Mouse (Mus musculus) CH12F3 (cell line): ENCODE measurements around the gene Thbs1.
"Not testable (repeated sequence)": the region's sequence is repeated elsewhere in the genome, so short reads cannot be mapped to it uniquely, and the experiment has no call there.

Experiments used
- in situ Hi-C: fragments of 300-500 bp; cut with MboI; formaldehyde crosslinking; loops from 2 replicates; pipeline ENCODE4 v1.14.3; 2020; ENCODE audit warnings: low sequenced_read_pairs

Thbs1 gene

GRCm38 (mm10) chr2:118141651-118142050 lies 30.0 kb downstream of the Thbs1 start:
- in situ Hi-C loops = no loop called here

GRCm38 (mm10) chr2:118147749-118148148 lies 36.1 kb downstream of the Thbs1 start:
- in situ Hi-C loops = not testable (repeated sequence)

GRCm38 (mm10) chr2:118148321-118149142 lies 36.9 kb downstream of the Thbs1 start:
- in situ Hi-C loops = no loop called here

- in situ Hi-C loops = no loop called here
Measured at GRCm38 (mm10) chr2:118149855-118150563, 38.3 kb downstream of the Thbs1 start.

- in situ Hi-C loops = no loop called here
Measured at GRCm38 (mm10) chr2:118158095-118158494, 46.4 kb downstream of the Thbs1 start.

- in situ Hi-C loops = no loop called here
Measured at GRCm38 (mm10) chr2:118159126-118159525, 47.5 kb downstream of the Thbs1 start.

GRCm38 (mm10) chr2:118160547-118160946 lies 48.9 kb downstream of the Thbs1 start:
- in situ Hi-C loops = no loop called here

- in situ Hi-C loops = no loop called here
Measured at GRCm38 (mm10) chr2:118160991-118161390, 49.3 kb downstream of the Thbs1 start.

GRCm38 (mm10) chr2:118162486-118162885 lies 50.8 kb downstream of the Thbs1 start:
- in situ Hi-C loops = no loop called here

- in situ Hi-C loops = no loop called here
Measured at GRCm38 (mm10) chr2:118164137-118164536, 52.5 kb downstream of the Thbs1 start.

GRCm38 (mm10) chr2:118165691-118166090 lies 54.0 kb downstream of the Thbs1 start:
- in situ Hi-C loops = no loop called here

- in situ Hi-C loops = no loop called here
Measured at GRCm38 (mm10) chr2:118167731-118168130, 56.1 kb downstream of the Thbs1 start.

- in situ Hi-C loops = no loop called here
Measured at GRCm38 (mm10) chr2:118168225-118168624, 56.5 kb downstream of the Thbs1 start.

GRCm38 (mm10) chr2:118174558-118175383 lies 63.1 kb downstream of the Thbs1 start:
- in situ Hi-C loops = no loop called here
